ENCODE assay signal across 7 mouse cellular contexts in genomic region chr19:21779106-21779505, GRCm38 (mm10). TPM values are rescaled to one million over a fixed set of nuclear protein-coding genes. Genes with fewer than 3 reads are reported as not detected.
DNase-seq lines count a peak whose midpoint lies in the region; ATAC-seq and TF ChIP-seq lines count a peak whose summit lies in the region.

No protein-coding gene starts in this region.

- ATAC-seq in embryonic facial prominence, embryonic 15.5 days (ENCODE audit: insufficient number of reproducible peaks, low FRiP score, low TSS enrichment, low read depth), result no peak
- no peak for ATAC-seq in limb, embryonic 11.5 days (ENCODE audit: insufficient number of reproducible peaks, low FRiP score, low TSS enrichment, low read depth)

- peaks cover 11% of the 10 kb centered on the region for H3K4me1 ChIP-seq in testis, adult 2 months (ENCODE audit: control insufficient read depth, insufficient read depth, low read length)
- peaks cover 45% of the 10 kb centered on the region for H3K4me1 ChIP-seq in embryonic facial prominence, embryonic 15.5 days
- peaks cover 30% of the 10 kb centered on the region for H3K4me1 ChIP-seq in limb, embryonic 11.5 days (ENCODE audit: control insufficient read depth, insufficient read depth, low read length)

- H3K36me3 ChIP-seq in testis, adult 2 months (ENCODE audit: control insufficient read depth, insufficient read depth, low read length), result no peaks in the 10 kb centered on the region
- H3K36me3 ChIP-seq in embryonic facial prominence, embryonic 15.5 days, result no peaks in the 10 kb centered on the region
- H3K36me3 ChIP-seq in limb, embryonic 11.5 days (ENCODE audit: control insufficient read depth, insufficient read depth, low read length), result no peaks in the 10 kb centered on the region
- H3K36me3 ChIP-seq in splenic B cell, adult 2 months (ENCODE audit: control insufficient read depth, insufficient read depth, low read length, poor library complexity, severe bottlenecking), result no peaks in the 10 kb centered on the region

- no peak for DNase-seq in testis, postnatal 10 days (ENCODE audit: low spot score)
- DNase-seq in limb, embryonic 11.5 days (ENCODE audit: low spot score), result peak; percentile 57
- DNase-seq in splenic B cell, adult 2 months (ENCODE audit: low read depth, low spot score), result peak; percentile 5
- DNase-seq in natural killer cell, adult 2 months (ENCODE audit: low spot score in 2 of 2), result no peak
- no peak for DNase-seq in frontal cortex, postnatal 10 days (ENCODE audit: low spot score in 2 of 2)

- H3K4me3 ChIP-seq in testis, adult 2 months (ENCODE audit: control insufficient read depth, low read depth, low read length), result peak overlapping the region; percentile 86
- H3K4me3 ChIP-seq in embryonic facial prominence, embryonic 15.5 days (replicated peaks), result peak overlapping the region; percentile 88
- H3K4me3 ChIP-seq in limb, embryonic 11.5 days (ENCODE audit: low read depth, low read length), result peak overlapping the region; percentile 82

- WGBS in embryonic facial prominence, embryonic 15.5 days, result 0% methylated on average over 11 of the region's 11 CpGs
- under 1% methylated on average over 11 of the region's 11 CpGs for WGBS in limb, embryonic 11.5 days

- H3K9ac ChIP-seq in embryonic facial prominence, embryonic 15.5 days, result peak overlapping the region; percentile 71
- H3K9ac ChIP-seq in limb, embryonic 11.5 days (ENCODE audit: low read length), result peak overlapping the region; percentile 93

- no peaks in the 10 kb centered on the region for H3K9me3 ChIP-seq in embryonic facial prominence, embryonic 15.5 days (replicated peaks)
- no peaks in the 10 kb centered on the region for H3K9me3 ChIP-seq in limb, embryonic 11.5 days (ENCODE audit: control insufficient read depth, low read length)

- no peaks in the 10 kb centered on the region for H3K27me3 ChIP-seq in testis, adult 2 months (ENCODE audit: control insufficient read depth, insufficient read depth, low read length)
- no peaks in the 10 kb centered on the region for H3K27me3 ChIP-seq in embryonic facial prominence, embryonic 15.5 days
- H3K27me3 ChIP-seq in limb, embryonic 11.5 days (ENCODE audit: control insufficient read depth, insufficient read depth, low read length), result no peaks in the 10 kb centered on the region
- H3K27me3 ChIP-seq in splenic B cell, adult 2 months (ENCODE audit: control insufficient read depth, insufficient read depth, low read length, poor library complexity, severe bottlenecking), result no peaks in the 10 kb centered on the region

- no peak overlapping the region for H3K27ac ChIP-seq in testis, adult 2 months (ENCODE audit: control insufficient read depth, insufficient read depth, low read depth, low read length)
- H3K27ac ChIP-seq in embryonic facial prominence, embryonic 15.5 days (replicated peaks), result peak overlapping the region; percentile 92
- H3K27ac ChIP-seq in limb, embryonic 11.5 days (replicated peaks; ENCODE audit: low read depth, low read length), result peak overlapping the region; percentile 87; the same call in 1 of the 2 replicates

- no peak for TF ChIP-seq CTCF in testis, adult 2 months (IDR thresholded peaks at IDR 0.05; ENCODE audit: control insufficient read depth, insufficient read depth, insufficient replicate concordance, low read depth, low read length)

- no peak for TF ChIP-seq POLR2A in testis, adult 2 months (IDR thresholded peaks at IDR 0.05; ENCODE audit: control insufficient read depth, low read depth, low read length)

- H3K4me2 ChIP-seq in embryonic facial prominence, embryonic 15.5 days (replicated peaks), result peak overlapping the region; percentile 59
- H3K4me2 ChIP-seq in limb, embryonic 11.5 days (ENCODE audit: low read depth, severe bottlenecking), result peak overlapping the region; percentile 55

RNA-seq across cellular contexts. Expression of gene Cemip2, which starts 1.0 kb away (rescaled TPM):
- 0.58 TPM in 2 replicates for polyA plus RNA-seq in testis, adult 2 months (2012; rRNA removed)
- 30.8 and 33.0 TPM in 2 replicates for polyA plus RNA-seq in embryonic facial prominence, embryonic 15.5 days (2015; fragmentation: Nextera tagmentation; extraction: Ambion mirVana)
- polyA plus RNA-seq in limb, embryonic 11.5 days (2014; fragmentation: Nextera tagmentation; extraction: Ambion mirVana), result 52.1 and 54.6 TPM in 2 replicates

Comparison
In these comparisons a context has a peak if more than half of its experiments do, and no peak if none do; other contexts are left out.
1. DNase-seq: peak in limb, embryonic 11.5 days (single experiment) and splenic B cell, adult 2 months (single experiment); none in testis, postnatal 10 days (single experiment), natural killer cell, adult 2 months (0 of 2) and frontal cortex, postnatal 10 days (0 of 2).
2. RNA of gene Cemip2, which starts 1.0 kb away (polyA plus RNA-seq): 52.1 to 54.6 TPM in limb, embryonic 11.5 days and 30.8 to 33.0 TPM in embryonic facial prominence, embryonic 15.5 days; 0.58 TPM in testis, adult 2 months; every median in the first group is over 10 times any median in the second.
3. Peak in every context shown above with its lines, with median percentiles within 50 percentile points of each other: H3K4me3 ChIP-seq.